Mouse (Mus musculus): ENCODE results near the gene Gm28230.

GRCm38 (mm10) chr2:74724244-74725015, 2.1 kb upstream of the Gm28230 start:
- TF ChIP-seq CTCF (IDR thresholded peaks at IDR 0.05; ENCODE audit: control insufficient read depth, insufficient read depth, low read length), result no peak
- no peak for TF ChIP-seq POLR2A (IDR thresholded peaks at IDR 0.05; ENCODE audit: borderline replicate concordance, control insufficient read depth, low read depth, low read length)
